Mouse (Mus musculus): ENCODE results near the gene Oasl1. TPM values are rescaled to one million over a fixed set of nuclear protein-coding genes. Genes with fewer than 3 reads are reported as not detected.
A peak's percentile ranks its signal among the peaks of the same experiment; 100 is the strongest.

Gene Oasl1
- polyA plus RNA-seq, 1 experiment from 2014 or later, result 0.61 TPM

- Histone ChIP-seq H3K9ac (ENCODE audit: low read depth, low read length) (peak overlapping the region; percentile 39), H3K4me3 (ENCODE audit: low read depth, low read length) (peak overlapping the region; percentile 53), H3K9me3 (replicated peaks; ENCODE audit: control insufficient read depth, low read length) (no peaks in the 10 kb centered on the region), H3K36me3 (ENCODE audit: control insufficient read depth, insufficient read depth) (no peaks in the 10 kb centered on the region), H3K27ac (ENCODE audit: low read length) (peak overlapping the region; percentile 63), H3K27me3 (ENCODE audit: control insufficient read depth, insufficient read depth, low read depth, low read length) (no peaks in the 10 kb centered on the region), H3K4me2 (ENCODE audit: low read depth, low read length) (peak overlapping the region; percentile 23), H3K4me1 (ENCODE audit: control insufficient read depth, low read depth, low read length) (peaks cover 4% of the 10 kb centered on the region)
- no peak for ATAC-seq (ENCODE audit: low read depth)
- WGBS (ENCODE audit: insufficient replicate concordance), result 52% methylated on average over 13 of the region's 13 CpGs
Observed at GRCm38 (mm10) chr5:114969609-114970215, 46.7 kb downstream of the Oasl1 start.

DNA sequence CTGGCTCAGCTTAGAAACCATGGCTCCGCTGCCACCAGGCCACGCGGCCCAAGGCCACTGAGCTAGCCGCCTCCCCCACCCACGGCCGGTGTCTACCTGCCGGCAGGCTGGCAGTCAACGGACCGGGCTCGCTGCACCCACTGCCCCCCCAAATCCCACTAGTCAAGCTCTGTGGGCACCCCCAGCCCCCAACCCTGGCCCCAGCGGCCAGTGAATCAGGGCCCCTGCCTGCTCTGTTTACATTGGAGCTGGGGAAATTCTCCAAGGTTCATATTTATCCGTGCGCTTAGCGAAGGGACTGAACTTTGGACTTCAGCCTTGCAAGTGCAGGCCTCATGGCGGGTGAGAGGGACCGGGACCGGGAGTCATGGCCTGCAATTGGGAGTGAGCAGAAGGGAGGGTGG lies 47.8 kb downstream of the Oasl1 start, which contains the start of gene Hnf1a:
TSS of gene Hnf1a (minus strand) at position 271 of the 404 bp plus-strand sequence.
- Histone ChIP-seq H3K36me3 (ENCODE audit: control insufficient read depth, insufficient read depth) (no peaks in the 10 kb centered on the region), H3K4me2 (ENCODE audit: low read depth, low read length) (peak within 1 kb of the TSS; percentile 28), H3K9me3 (replicated peaks; ENCODE audit: control insufficient read depth, low read length) (no peaks in the 10 kb centered on the region), H3K4me3 (ENCODE audit: low read depth, low read length) (peak within 1 kb of the TSS; percentile 53), H3K27ac (ENCODE audit: low read length) (peak within 1 kb of the TSS; percentile 63), H3K27me3 (ENCODE audit: control insufficient read depth, insufficient read depth, low read depth, low read length) (no peaks in the 10 kb centered on the region), H3K4me1 (ENCODE audit: control insufficient read depth, low read depth, low read length) (no peaks in the 10 kb centered on the region; the same call in none of the 2 replicates), H3K9ac (ENCODE audit: low read depth, low read length) (peak within 1 kb of the TSS; percentile 39)
- 66% methylated on average over 17 of the region's 17 CpGs for WGBS (ENCODE audit: insufficient replicate concordance)
- ATAC-seq (ENCODE audit: low read depth), result peak; percentile 78

DNA sequence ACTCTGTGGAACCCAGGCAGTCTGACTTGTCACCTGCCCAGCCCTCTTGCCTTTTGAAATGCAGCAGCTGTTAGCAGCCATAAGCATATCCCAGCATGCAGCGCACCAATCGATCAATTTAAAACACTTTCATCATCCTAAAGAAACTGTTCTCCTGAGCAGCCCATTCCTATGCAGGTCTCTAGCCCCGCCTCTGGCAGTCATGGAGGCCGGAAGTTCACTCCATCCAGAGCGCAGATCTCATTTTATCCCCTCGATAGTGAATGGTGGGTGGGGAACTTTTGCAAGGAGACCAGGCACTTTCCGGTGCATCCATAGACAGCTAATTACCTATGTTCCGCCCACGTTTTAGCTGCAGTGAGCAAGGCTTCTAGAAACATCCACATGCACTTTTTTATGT lies 49.2 kb downstream of the Oasl1 start:
- H3K36me3 ChIP-seq (ENCODE audit: control insufficient read depth, insufficient read depth), result no peaks in the 10 kb centered on the region
- H3K4me3 ChIP-seq (ENCODE audit: low read depth, low read length), result no peak overlapping the region
- no peaks in the 10 kb centered on the region for H3K9me3 ChIP-seq (replicated peaks; ENCODE audit: control insufficient read depth, low read length)
- no peak overlapping the region for H3K9ac ChIP-seq (ENCODE audit: low read depth, low read length)
- WGBS (ENCODE audit: insufficient replicate concordance), result 73% methylated on average over 9 of the region's 9 CpGs
- peak overlapping the region; percentile 28; the same call in 1 of the 2 replicates for H3K4me2 ChIP-seq (ENCODE audit: low read depth, low read length)
- H3K27ac ChIP-seq (ENCODE audit: low read length), result no peak overlapping the region
- ATAC-seq (ENCODE audit: low read depth), result no peak
- H3K4me1 ChIP-seq (ENCODE audit: control insufficient read depth, low read depth, low read length), result no peaks in the 10 kb centered on the region; the same call in none of the 2 replicates
- no peaks in the 10 kb centered on the region for H3K27me3 ChIP-seq (ENCODE audit: control insufficient read depth, insufficient read depth, low read depth, low read length)

DNA sequence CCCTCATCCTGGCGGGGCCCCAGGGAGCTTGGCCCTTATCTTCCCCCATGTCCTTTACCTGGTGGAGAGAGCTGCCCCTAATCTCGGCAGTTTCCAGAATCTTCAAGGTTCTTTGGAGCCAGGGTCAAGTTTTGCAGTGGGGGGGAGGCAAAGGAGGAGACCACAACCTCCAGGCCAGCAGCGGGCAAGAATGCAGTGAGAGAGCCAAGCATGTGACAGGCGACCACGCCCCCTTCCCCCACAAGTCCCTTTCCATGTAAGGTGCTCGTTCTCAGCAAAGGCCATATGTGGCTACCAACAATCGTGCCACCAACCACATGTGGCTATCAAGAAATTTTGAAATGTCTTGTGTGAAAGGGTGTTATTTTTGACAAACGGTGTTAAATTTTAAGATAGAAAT lies 50.1 kb downstream of the Oasl1 start:
- Histone ChIP-seq H3K4me2 (ENCODE audit: low read depth, low read length) (no peak overlapping the region), H3K36me3 (ENCODE audit: control insufficient read depth, insufficient read depth) (no peaks in the 10 kb centered on the region), H3K4me3 (ENCODE audit: low read depth, low read length) (no peak overlapping the region), H3K9me3 (replicated peaks; ENCODE audit: control insufficient read depth, low read length) (no peaks in the 10 kb centered on the region), H3K9ac (ENCODE audit: low read depth, low read length) (no peak overlapping the region), H3K27ac (ENCODE audit: low read length) (no peak overlapping the region), H3K27me3 (ENCODE audit: control insufficient read depth, insufficient read depth, low read depth, low read length) (no peaks in the 10 kb centered on the region), H3K4me1 (ENCODE audit: control insufficient read depth, low read depth, low read length) (no peaks in the 10 kb centered on the region; the same call in 1 of the 2 replicates)
- no peak for ATAC-seq (ENCODE audit: low read depth)
- 59% methylated on average over 8 of the region's 8 CpGs for WGBS (ENCODE audit: insufficient replicate concordance)

DNA sequence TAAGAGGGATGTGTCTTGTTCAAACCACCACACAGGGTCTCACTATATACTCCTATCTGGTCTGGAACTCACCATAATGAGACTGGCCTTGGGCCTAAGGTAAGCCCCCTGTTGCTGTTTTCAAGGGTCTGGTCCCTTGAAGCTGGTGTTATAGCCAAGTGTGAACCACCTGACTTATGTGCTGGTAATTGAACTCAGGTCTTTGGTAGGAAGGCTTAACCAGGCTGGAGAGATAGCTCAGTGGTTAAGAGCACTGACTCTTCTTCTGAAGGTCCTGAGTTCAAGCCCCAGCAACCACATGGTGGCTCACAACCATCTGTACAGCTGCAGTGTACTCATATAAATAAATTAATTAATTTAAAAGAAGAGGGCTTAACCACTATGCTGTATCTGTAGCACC lies 53.9 kb downstream of the Oasl1 start:
- Histone ChIP-seq H3K9ac (ENCODE audit: low read depth, low read length) (no peak overlapping the region), H3K4me2 (ENCODE audit: low read depth, low read length) (no peak overlapping the region), H3K4me3 (ENCODE audit: low read depth, low read length) (no peak overlapping the region), H3K9me3 (replicated peaks; ENCODE audit: control insufficient read depth, low read length) (no peaks in the 10 kb centered on the region), H3K27me3 (ENCODE audit: control insufficient read depth, insufficient read depth, low read depth, low read length) (no peaks in the 10 kb centered on the region), H3K36me3 (ENCODE audit: control insufficient read depth, insufficient read depth) (no peaks in the 10 kb centered on the region), H3K27ac (ENCODE audit: low read length) (no peak overlapping the region), H3K4me1 (ENCODE audit: control insufficient read depth, low read depth, low read length) (peaks cover 20% of the 10 kb centered on the region)
- ATAC-seq (ENCODE audit: low read depth), result no peak

- ATAC-seq (ENCODE audit: low read depth), result no peak
- 63% methylated on average over 11 of the region's 11 CpGs for WGBS (ENCODE audit: insufficient replicate concordance)
- Histone ChIP-seq H3K9ac (ENCODE audit: low read depth, low read length) (no peak overlapping the region), H3K27me3 (ENCODE audit: control insufficient read depth, insufficient read depth, low read depth, low read length) (no peaks in the 10 kb centered on the region), H3K4me1 (ENCODE audit: control insufficient read depth, low read depth, low read length) (peaks cover 20% of the 10 kb centered on the region), H3K4me2 (ENCODE audit: low read depth, low read length) (no peak overlapping the region), H3K36me3 (ENCODE audit: control insufficient read depth, insufficient read depth) (no peaks in the 10 kb centered on the region), H3K27ac (ENCODE audit: low read length) (no peak overlapping the region), H3K9me3 (replicated peaks; ENCODE audit: control insufficient read depth, low read length) (no peaks in the 10 kb centered on the region), H3K4me3 (ENCODE audit: low read depth, low read length) (no peak overlapping the region)
Observed at GRCm38 (mm10) chr5:114978473-114978872, 55.4 kb downstream of the Oasl1 start.

DNA sequence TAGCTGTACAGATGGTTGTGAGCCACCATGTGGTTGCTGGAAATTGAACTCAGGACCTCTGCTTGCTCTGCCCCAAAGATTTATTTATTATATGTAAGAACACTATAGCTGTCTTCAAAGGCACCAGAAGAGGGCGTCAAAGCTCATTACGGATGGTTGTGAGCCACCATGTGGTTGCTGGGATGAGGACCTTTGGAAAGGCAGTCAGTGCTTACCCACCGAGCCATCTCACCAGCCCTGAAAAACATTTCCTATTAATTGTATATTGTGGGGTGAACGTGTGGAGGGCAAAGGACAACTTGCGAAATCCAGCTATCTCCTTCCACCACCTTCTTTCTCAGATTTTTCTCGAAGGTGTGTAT lies 55.8 kb downstream of the Oasl1 start:
- H3K4me3 ChIP-seq (ENCODE audit: low read depth, low read length), result peak overlapping the region; percentile 67
- 2% methylated on average over 6 of the region's 6 CpGs for WGBS (ENCODE audit: insufficient replicate concordance)
- no peaks in the 10 kb centered on the region for H3K27me3 ChIP-seq (ENCODE audit: control insufficient read depth, insufficient read depth, low read depth, low read length)
- no peak for ATAC-seq (ENCODE audit: low read depth)
- peak overlapping the region; percentile 94 for H3K27ac ChIP-seq (ENCODE audit: low read length)
- H3K4me2 ChIP-seq (ENCODE audit: low read depth, low read length), result peak overlapping the region; percentile 97
- H3K36me3 ChIP-seq (ENCODE audit: control insufficient read depth, insufficient read depth), result no peaks in the 10 kb centered on the region
- peaks cover 20% of the 10 kb centered on the region for H3K4me1 ChIP-seq (ENCODE audit: control insufficient read depth, low read depth, low read length)
- H3K9ac ChIP-seq (ENCODE audit: low read depth, low read length), result peak overlapping the region; percentile 64
- H3K9me3 ChIP-seq (replicated peaks; ENCODE audit: control insufficient read depth, low read length), result no peaks in the 10 kb centered on the region

- Histone ChIP-seq H3K27me3 (ENCODE audit: control insufficient read depth, insufficient read depth, low read depth, low read length) (no peaks in the 10 kb centered on the region), H3K27ac (ENCODE audit: low read length) (peak overlapping the region; percentile 94), H3K4me2 (ENCODE audit: low read depth, low read length) (peak overlapping the region; percentile 97), H3K4me1 (ENCODE audit: control insufficient read depth, low read depth, low read length) (peaks cover 20% of the 10 kb centered on the region), H3K9me3 (replicated peaks; ENCODE audit: control insufficient read depth, low read length) (no peaks in the 10 kb centered on the region), H3K4me3 (ENCODE audit: low read depth, low read length) (peak overlapping the region; percentile 67), H3K9ac (ENCODE audit: low read depth, low read length) (peak overlapping the region; percentile 64), H3K36me3 (ENCODE audit: control insufficient read depth, insufficient read depth) (no peaks in the 10 kb centered on the region)
- ATAC-seq (ENCODE audit: low read depth), result peak; percentile 94
- WGBS (ENCODE audit: insufficient replicate concordance), result 4% methylated on average over 32 of the region's 32 CpGs
Observed at GRCm38 (mm10) chr5:114979250-114980121, 56.4 kb downstream of the Oasl1 start.
